Mouse (Mus musculus) stomach, embryonic 15.5 days (tissue): Measurements from ENCODE around the gene Phf10. TPM values are rescaled to one million over a fixed set of nuclear protein-coding genes. Genes with fewer than 3 reads are reported as not detected.
"Not testable (repeated sequence)": the region's sequence is repeated elsewhere in the genome, so short reads cannot be mapped to it uniquely, and the experiment has no call there.

Experiments
- ATAC-seq: fragments of 200-750 bp; cut with Nextera tagmentation; 2 replicates; pipeline ENCODE4 v1.8.0; 2017; ENCODE audit warnings: low read depth, moderate number of reproducible peaks, moderate TSS enrichment; ENCODE audit not compliant: insufficient read depth, low FRiP score
- H3K27ac ChIP-seq: fragments of 300-500 bp; sonication (generic); 2 replicates; pipeline ENCODE4 v1.5.1; 2015; ENCODE audit warnings: mild to moderate bottlenecking, inconsistent platforms
- H3K27me3 ChIP-seq: fragments of 300-500 bp; sonication (generic); replicated peaks from 2 replicates; pipeline ENCODE4 v1.6.1; 2015; ENCODE audit warnings: inconsistent platforms
- H3K36me3 ChIP-seq: fragments of 300-500 bp; sonication (generic); 2 replicates; pipeline ENCODE4 v1.6.1; 2015; ENCODE audit warnings: inconsistent platforms
- H3K4me1 ChIP-seq: fragments of 300-500 bp; sonication (generic); 2 replicates; pipeline ENCODE4 v1.6.1; 2015; ENCODE audit warnings: inconsistent platforms
- H3K4me2 ChIP-seq: fragments of 300-500 bp; sonication (generic); 2 replicates; pipeline ENCODE4 v1.6.1; 2015; ENCODE audit warnings: mild to moderate bottlenecking, inconsistent platforms
- H3K4me3 ChIP-seq: fragments of 300-500 bp; sonication (generic); replicated peaks from 2 replicates; pipeline ENCODE4 v1.5.1; 2015; ENCODE audit warnings: inconsistent platforms
- H3K9ac ChIP-seq: fragments of 300-500 bp; sonication (generic); 2 replicates; pipeline ENCODE4 v1.6.1; 2015; ENCODE audit warnings: inconsistent platforms
- H3K9me3 ChIP-seq: fragments of 300-500 bp; sonication (generic); 2 replicates; pipeline ENCODE4 v1.6.1; 2016; ENCODE audit warnings: inconsistent platforms
- WGBS: fragments of 180-500 bp; shearing (Covaris S2); methylation state at CpG from one replicate; pipeline ENCODE4 v1.1.7; 2015; 5-methylcytosine and 5-hydroxymethylcytosine counted together
- polyA plus RNA-seq: library from polyadenylated mRNA; unstranded; fragments of >200 nt; fragmentation: Nextera tagmentation; extraction: Ambion mirVana; gene quantifications from 2 replicates; pipeline ENCODE4 v1.2.1, GENCODE M21; 2015

Gene Phf10
- polyA plus RNA-seq, 1 experiment from 2014 or later: 46.2 TPM

DNA sequence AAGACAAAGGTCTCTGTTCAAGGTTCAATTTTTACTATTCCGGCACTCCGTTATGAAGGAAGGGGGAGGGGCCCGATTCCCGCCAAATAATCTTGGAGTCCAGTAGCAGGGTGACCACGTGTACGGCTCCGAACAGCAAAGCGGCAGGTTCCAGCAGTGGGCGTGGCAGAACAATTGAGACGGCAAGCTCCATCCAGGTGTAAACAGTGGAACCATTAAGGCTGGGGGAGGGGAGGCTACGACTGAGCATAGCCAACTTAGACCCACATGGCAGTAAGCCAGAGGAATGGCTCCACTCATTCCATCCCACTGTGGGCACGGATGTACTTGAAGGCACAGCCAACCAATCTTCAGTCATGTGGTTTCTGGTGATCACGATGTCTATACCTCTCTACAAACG lies 25.8 kb downstream of the Phf10 start:
- not testable (repeated sequence) for H3K27me3 ChIP-seq, H3K9ac ChIP-seq, H3K9me3 ChIP-seq, H3K4me2 ChIP-seq, ATAC-seq, H3K36me3 ChIP-seq, H3K4me1 ChIP-seq, H3K4me3 ChIP-seq, H3K27ac ChIP-seq
- 71% methylated on average over 14 of the region's 14 CpGs for WGBS

DNA sequence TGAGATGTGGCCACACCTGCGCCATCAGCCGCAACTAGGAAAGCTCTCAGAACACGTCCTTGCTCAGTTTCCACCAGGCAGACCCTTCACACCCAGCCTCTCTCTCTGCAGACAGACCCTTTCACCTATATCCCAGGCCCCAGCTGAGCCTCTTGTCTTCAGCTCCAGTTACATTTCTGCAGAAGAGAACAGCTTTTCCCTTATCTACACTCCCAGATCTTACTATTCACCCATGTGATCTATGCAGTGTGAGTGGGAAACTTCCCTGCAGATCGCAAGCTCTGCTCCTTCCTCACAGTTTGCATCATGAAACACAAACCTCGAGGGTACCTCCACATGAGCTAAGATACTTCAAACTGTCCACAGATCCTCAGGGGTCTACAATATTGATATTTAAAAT lies 29.6 kb downstream of the Phf10 start:
- no peak for ATAC-seq
- no peak overlapping the region for H3K4me3 ChIP-seq
- no peak overlapping the region for H3K27ac ChIP-seq
- no peaks in the 10 kb centered on the region for H3K27me3 ChIP-seq
- no peaks in the 10 kb centered on the region for H3K4me1 ChIP-seq
- no peaks in the 10 kb centered on the region for H3K9me3 ChIP-seq
- no peaks in the 10 kb centered on the region for H3K36me3 ChIP-seq
- H3K4me2 ChIP-seq: no peak overlapping the region
- WGBS: 82% methylated on average over 5 of the region's 5 CpGs
- no peak overlapping the region for H3K9ac ChIP-seq

DNA sequence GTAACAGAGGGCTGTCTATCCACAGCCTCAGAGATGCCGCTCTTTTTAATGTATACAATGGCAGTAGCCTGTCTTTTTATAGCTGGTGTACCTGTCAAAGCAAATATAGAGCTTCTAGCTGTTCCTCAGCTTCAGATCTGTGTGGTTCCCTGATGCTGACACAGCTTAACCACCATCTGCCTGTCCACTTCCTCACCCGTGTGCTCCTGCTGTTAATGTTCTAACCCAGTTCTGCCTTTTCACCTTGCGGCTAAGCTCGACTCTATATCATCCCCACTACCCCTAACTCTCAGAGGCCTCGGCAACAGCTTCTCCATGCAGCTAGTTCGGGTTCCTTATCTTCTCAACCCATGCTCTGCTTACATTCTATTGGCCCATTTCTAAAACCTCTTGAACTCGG lies 30.4 kb downstream of the Phf10 start:
- WGBS: 73% methylated on average over 7 of the region's 7 CpGs
- ATAC-seq: no peak
- Histone ChIP-seq H3K27ac (no peak overlapping the region), H3K4me2 (no peak overlapping the region), H3K4me1 (no peaks in the 10 kb centered on the region), H3K36me3 (no peaks in the 10 kb centered on the region), H3K4me3 (no peak overlapping the region), H3K9ac (no peak overlapping the region), H3K27me3 (no peaks in the 10 kb centered on the region), H3K9me3 (no peaks in the 10 kb centered on the region)

DNA sequence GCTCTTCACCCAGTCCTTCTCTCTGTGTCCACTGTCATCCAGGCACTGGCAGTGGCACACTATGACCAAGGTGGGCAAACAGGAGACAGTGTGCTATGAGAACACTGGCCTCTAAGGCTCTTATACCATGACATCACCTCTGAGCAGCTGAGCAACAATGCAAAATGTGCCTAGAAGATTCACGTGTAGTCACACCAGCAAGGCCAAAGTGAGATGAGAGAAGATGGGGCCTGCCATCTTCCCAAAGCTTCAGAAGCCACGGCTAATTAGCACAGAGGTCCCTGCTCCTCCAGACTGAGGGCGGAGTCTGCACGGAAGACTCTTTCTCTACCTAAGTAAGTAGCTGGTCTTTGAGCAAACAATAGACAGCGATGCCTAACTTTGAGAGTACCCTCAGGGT lies 32.4 kb downstream of the Phf10 start:
- no peaks in the 10 kb centered on the region for H3K4me1 ChIP-seq
- WGBS: 63% methylated on average over 5 of the region's 5 CpGs
- ATAC-seq: no peak
- H3K36me3 ChIP-seq: no peaks in the 10 kb centered on the region
- no peak overlapping the region for H3K27ac ChIP-seq
- no peaks in the 10 kb centered on the region for H3K9me3 ChIP-seq
- no peak overlapping the region for H3K4me3 ChIP-seq
- H3K4me2 ChIP-seq: no peak overlapping the region
- H3K9ac ChIP-seq: no peak overlapping the region
- H3K27me3 ChIP-seq: no peaks in the 10 kb centered on the region

DNA sequence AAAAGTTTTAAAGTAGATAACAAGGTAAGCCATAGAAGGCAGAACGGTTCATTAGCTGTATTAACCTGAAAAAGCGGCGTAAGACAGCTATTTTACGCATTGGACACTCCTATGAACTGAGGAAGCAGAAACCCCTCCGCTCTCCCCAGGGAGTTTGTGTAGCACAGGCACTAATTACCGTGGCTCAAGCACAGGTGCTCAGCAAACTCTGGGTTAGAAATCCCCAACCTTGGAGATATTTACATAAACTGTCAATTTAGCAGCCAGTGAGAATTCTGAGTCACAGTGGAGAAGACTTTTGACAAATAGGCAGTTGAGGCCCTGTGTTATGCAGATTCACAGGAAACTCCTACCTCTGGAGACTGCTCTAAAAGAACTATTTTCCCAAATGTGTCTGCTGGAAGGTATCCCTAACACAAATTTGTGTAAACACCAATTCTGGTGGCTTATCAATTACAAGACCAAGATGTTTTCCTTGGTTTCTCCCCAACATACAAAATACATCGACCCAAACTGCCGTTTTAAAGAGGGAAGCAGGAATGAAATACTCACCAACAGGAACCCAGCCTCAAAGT lies 33.3 kb downstream of the Phf10 start:
- Histone ChIP-seq H3K4me2 (no peak overlapping the region), H3K27ac (no peak overlapping the region), H3K4me3 (no peak overlapping the region), H3K4me1 (no peaks in the 10 kb centered on the region), H3K27me3 (no peaks in the 10 kb centered on the region), H3K36me3 (no peaks in the 10 kb centered on the region), H3K9ac (no peak overlapping the region), H3K9me3 (no peaks in the 10 kb centered on the region)
- WGBS: 75% methylated on average over 8 of the region's 8 CpGs
- ATAC-seq: no peak

DNA sequence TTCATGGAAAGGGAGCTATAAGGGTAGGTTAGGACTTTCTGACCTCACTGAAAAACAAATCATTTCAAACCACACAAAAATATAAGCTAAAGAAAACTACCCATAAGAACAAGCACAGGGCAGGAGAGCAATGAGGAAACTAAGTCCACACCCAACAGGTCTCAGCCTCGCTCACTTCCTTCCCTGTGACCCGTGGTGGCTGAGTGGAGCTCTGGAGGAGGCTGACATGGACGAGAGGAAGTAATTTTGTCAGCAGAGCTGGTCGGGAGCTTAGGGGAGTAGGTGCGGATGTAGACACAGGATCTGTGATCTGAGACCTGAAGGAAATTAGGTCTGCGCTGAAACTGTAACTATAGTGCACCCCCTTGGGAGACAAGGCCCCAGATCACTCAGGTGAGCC lies 39.5 kb downstream of the Phf10 start:
- Histone ChIP-seq H3K4me2 (no peak overlapping the region), H3K36me3 (no peaks in the 10 kb centered on the region), H3K27ac (no peak overlapping the region), H3K9me3 (no peaks in the 10 kb centered on the region), H3K4me3 (no peak overlapping the region), H3K9ac (no peak overlapping the region), H3K27me3 (no peaks in the 10 kb centered on the region), H3K4me1 (no peaks in the 10 kb centered on the region)
- 62% methylated on average over 6 of the region's 6 CpGs for WGBS
- ATAC-seq: no peak

DNA sequence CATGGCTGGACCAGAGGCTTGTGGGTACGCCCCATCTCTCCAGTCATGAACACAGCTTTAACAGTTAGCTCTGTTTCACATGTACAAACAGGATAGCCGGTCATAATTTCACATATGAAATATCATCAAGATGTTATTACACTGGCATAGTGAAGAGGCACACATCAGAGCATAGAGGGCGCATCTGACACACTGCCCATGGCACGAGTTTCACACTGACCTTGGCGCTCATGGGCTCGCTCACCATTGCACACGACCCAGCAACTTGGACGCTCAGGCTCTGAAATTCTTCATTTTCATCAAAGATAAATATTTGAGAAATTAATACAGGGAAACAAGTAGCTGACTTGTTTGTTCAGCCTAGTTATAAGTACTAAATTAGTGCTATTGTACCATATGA lies 43.2 kb downstream of the Phf10 start:
- Histone ChIP-seq H3K27me3 (no peaks in the 10 kb centered on the region), H3K27ac (no peak overlapping the region), H3K36me3 (no peaks in the 10 kb centered on the region), H3K4me1 (no peaks in the 10 kb centered on the region), H3K4me3 (no peak overlapping the region), H3K9ac (no peak overlapping the region), H3K4me2 (no peak overlapping the region), H3K9me3 (no peaks in the 10 kb centered on the region)
- 82% methylated on average over 8 of the region's 8 CpGs for WGBS
- ATAC-seq: no peak

DNA sequence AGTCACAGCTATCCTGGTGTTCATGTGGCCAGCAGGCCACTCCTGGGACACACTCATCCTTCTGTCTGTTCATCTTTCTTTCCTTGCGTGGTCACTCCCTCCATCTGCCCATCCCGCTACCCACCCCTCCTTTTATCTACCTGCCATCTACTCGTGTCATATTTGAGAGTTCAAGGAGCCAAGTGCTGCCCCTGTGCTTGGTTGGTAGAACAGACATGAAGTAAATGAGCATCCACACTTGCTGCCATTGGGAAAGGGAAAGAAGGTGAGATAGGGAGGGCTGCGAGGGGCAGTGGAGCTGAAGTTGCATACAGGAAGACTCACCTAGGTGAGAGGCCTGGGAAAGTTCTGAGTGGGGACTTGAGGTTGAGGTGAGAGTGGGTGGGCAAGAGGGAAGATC lies 46.7 kb downstream of the Phf10 start:
- no peak for ATAC-seq
- Histone ChIP-seq H3K4me3 (no peak overlapping the region), H3K9ac (no peak overlapping the region), H3K4me1 (no peaks in the 10 kb centered on the region), H3K9me3 (no peaks in the 10 kb centered on the region), H3K4me2 (no peak overlapping the region), H3K36me3 (no peaks in the 10 kb centered on the region), H3K27me3 (no peaks in the 10 kb centered on the region), H3K27ac (no peak overlapping the region)
- WGBS: 84% methylated on average over 4 of the region's 4 CpGs

DNA sequence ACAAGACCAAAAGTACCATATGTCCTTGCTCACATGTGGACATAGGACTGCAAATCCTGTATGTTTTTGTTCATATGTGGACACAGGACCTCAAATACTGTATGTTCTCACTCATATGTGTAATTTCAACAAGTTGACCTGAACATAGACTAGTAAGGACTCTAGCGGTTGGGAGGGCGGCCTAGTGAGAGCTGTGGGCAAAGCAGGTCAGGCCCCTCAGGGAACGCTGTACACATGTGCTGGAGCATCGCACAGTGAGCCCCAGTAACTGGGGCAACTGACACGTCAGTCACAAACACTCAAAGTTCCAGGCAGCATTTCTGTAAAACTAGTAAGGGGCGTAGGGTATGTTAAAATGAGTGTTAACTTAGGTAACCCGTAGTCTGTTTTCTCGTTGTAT lies 48.1 kb downstream of the Phf10 start:
- no peak for ATAC-seq
- H3K27ac ChIP-seq: no peak overlapping the region
- no peak overlapping the region for H3K4me3 ChIP-seq
- H3K4me2 ChIP-seq: no peak overlapping the region
- H3K27me3 ChIP-seq: no peaks in the 10 kb centered on the region
- no peaks in the 10 kb centered on the region for H3K4me1 ChIP-seq
- 90% methylated on average over 8 of the region's 8 CpGs for WGBS
- no peak overlapping the region for H3K9ac ChIP-seq
- H3K9me3 ChIP-seq: no peaks in the 10 kb centered on the region
- no peaks in the 10 kb centered on the region for H3K36me3 ChIP-seq

DNA sequence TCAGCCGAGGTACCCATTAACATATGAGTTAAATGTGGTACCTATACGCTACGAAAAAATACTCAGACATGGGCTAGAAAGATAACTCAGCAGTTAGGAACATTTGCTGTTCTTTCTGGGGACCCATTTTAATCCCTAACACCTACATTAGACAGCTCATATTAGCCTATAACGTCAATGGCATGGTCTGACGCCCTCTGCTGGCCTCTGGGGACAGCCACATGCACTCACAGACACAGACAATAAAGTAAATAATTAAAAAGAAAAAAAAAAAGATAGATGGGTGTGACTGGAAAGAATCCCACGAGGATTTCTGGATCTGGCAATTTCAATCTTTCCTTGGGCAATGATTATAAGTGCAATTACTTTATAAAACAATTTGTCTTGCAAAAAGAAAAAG lies 48.7 kb downstream of the Phf10 start:
- Histone ChIP-seq H3K4me2 (no peak overlapping the region), H3K36me3 (no peaks in the 10 kb centered on the region), H3K4me3 (no peak overlapping the region), H3K4me1 (no peaks in the 10 kb centered on the region), H3K27me3 (no peaks in the 10 kb centered on the region), H3K9me3 (no peaks in the 10 kb centered on the region), H3K27ac (no peak overlapping the region), H3K9ac (no peak overlapping the region)
- ATAC-seq: no peak
- WGBS: 53% methylated on average over 6 of the region's 6 CpGs

DNA sequence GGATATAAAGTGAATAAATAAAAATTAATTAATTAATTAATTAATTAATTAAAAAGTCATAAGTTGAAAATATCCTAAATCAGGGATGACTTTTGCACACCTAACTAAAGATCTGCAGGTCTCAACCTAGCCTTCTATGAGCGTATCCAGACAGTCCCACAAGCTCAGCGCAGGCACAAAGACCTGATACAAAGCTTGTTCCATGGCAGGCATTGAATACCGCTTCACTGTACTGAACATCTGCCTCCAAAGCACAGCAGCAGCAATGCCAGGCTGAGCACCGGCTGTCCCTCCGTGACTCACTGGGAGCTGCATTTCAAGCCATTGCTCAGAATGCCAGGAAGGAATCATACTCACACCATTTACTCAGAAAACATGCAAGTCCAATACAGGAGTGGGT lies 50.3 kb downstream of the Phf10 start:
- no peaks in the 10 kb centered on the region for H3K9me3 ChIP-seq
- WGBS: 88% methylated on average over 5 of the region's 5 CpGs
- no peak overlapping the region for H3K4me2 ChIP-seq
- H3K9ac ChIP-seq: no peak overlapping the region
- no peaks in the 10 kb centered on the region for H3K27me3 ChIP-seq
- H3K4me3 ChIP-seq: no peak overlapping the region
- H3K27ac ChIP-seq: no peak overlapping the region
- ATAC-seq: no peak
- no peaks in the 10 kb centered on the region for H3K4me1 ChIP-seq
- no peaks in the 10 kb centered on the region for H3K36me3 ChIP-seq

DNA sequence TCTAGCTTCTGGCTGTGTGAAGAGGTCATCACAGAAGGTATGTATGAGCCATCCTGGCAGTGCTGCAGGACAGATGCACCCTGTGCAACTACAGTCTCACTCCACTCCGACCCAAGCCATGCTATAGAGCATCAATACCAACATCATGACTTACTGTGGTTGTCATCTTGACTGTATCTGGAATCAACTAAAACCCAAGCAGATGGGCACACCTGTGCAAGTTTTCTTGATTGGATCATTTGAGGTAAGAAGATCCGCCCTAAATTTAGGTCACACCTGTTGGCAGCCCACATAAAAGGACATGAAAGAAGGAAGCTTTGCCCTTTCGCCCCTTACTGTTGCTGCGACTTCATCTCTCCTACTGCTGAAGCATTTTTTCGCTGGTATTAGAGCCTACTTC lies 51.7 kb downstream of the Phf10 start:
- no peaks in the 10 kb centered on the region for H3K9me3 ChIP-seq
- H3K36me3 ChIP-seq: no peaks in the 10 kb centered on the region
- WGBS: 82% methylated on average over 5 of the region's 5 CpGs
- H3K4me3 ChIP-seq: no peak overlapping the region
- H3K4me2 ChIP-seq: no peak overlapping the region
- no peak for ATAC-seq
- no peak overlapping the region for H3K27ac ChIP-seq
- no peak overlapping the region for H3K9ac ChIP-seq
- H3K4me1 ChIP-seq: peaks cover 3% of the 10 kb centered on the region; the same call in 1 of the 2 replicates
- H3K27me3 ChIP-seq: no peaks in the 10 kb centered on the region

DNA sequence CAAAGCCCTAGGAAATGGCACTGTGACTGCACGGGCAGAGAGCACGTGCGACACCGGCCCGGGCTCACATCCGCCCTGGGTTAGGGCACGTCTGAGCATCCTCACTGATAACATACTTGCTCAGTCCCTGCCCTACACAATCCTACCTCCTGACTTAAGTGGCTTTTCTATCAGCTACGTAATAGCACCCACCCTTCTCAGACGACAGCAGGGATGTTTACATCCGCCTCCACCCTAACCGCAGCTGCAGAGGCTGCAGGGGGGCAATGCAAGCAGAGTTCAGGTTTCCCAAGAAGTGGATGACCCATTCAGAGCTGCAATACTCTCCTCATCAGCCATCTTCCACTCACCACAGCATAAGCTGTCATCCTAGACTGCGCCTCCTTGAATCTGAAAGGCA lies 53.9 kb downstream of the Phf10 start:
- Histone ChIP-seq H3K4me1 (peaks cover 3% of the 10 kb centered on the region; the same call in 1 of the 2 replicates), H3K27me3 (no peaks in the 10 kb centered on the region), H3K27ac (no peak overlapping the region), H3K4me2 (no peak overlapping the region), H3K4me3 (no peak overlapping the region), H3K36me3 (no peaks in the 10 kb centered on the region), H3K9ac (no peak overlapping the region), H3K9me3 (no peaks in the 10 kb centered on the region)
- no peak for ATAC-seq
- 63% methylated on average over 12 of the region's 12 CpGs for WGBS
